Comparison of ENCODE assay signal across 12 mouse cellular contexts in genomic region chr11:48994018-48994417, GRCm38 (mm10). TPM values are rescaled to one million over a fixed set of nuclear protein-coding genes. Genes with fewer than 3 reads are reported as not detected.
DNase-seq lines count a peak whose midpoint lies in the region; ATAC-seq and TF ChIP-seq lines count a peak whose summit lies in the region.
"Not testable (repeated sequence)": the region's sequence is repeated elsewhere in the genome, so short reads cannot be mapped to it uniquely, and the experiment has no call there.
"Had no signal": no experiment of that assay in that cellular context is flagged by ENCODE, and none has a peak within 500 bp of the region (broad histone marks: within the 10 kb centered on the region; RNA-seq: fewer than 3 reads in every experiment).

Tgtp1 (minus strand) TSS chr11:48994172.

- H3K4me1 ChIP-seq in brown adipose tissue, adult 24 weeks (ENCODE audit: control insufficient read depth, insufficient read depth, insufficient read length, low read length); lung, embryonic 16.5 days (replicated peaks; ENCODE audit: control insufficient read depth, insufficient read depth, low read length); stomach, postnatal 0 days (replicated peaks; ENCODE audit: control insufficient read depth, insufficient read depth): not testable (repeated sequence)
- peaks cover 11% of the 10 kb centered on the region for H3K4me1 ChIP-seq in heart, embryonic 13.5 days
- H3K4me1 ChIP-seq in kidney, embryonic 15.5 days, result peaks cover 15% of the 10 kb centered on the region; the same call in 1 of the 2 replicates

- TF ChIP-seq EP300 in stomach, postnatal 0 days (optimal IDR thresholded peaks at IDR 0.05), result not testable (repeated sequence)

- ATAC-seq in CD4-positive, CD25-positive, alpha-beta regulatory T cell, adult 4 months, result peak; percentile 53
- not testable (repeated sequence) for ATAC-seq in heart, embryonic 13.5 days (ENCODE audit: extremely low read depth, insufficient number of reproducible peaks, low FRiP score, low TSS enrichment)
- ATAC-seq in kidney, embryonic 15.5 days (replicated peaks; ENCODE audit: low FRiP score), result peak; percentile 89
- peak; percentile 67 for ATAC-seq in lung, embryonic 16.5 days (ENCODE audit: low read depth)
- peak; percentile 64 for ATAC-seq in stomach, postnatal 0 days (ENCODE audit: low FRiP score, low TSS enrichment)

- not testable (repeated sequence) for H3K9ac ChIP-seq in heart, embryonic 13.5 days; kidney, embryonic 15.5 days; lung, embryonic 16.5 days (ENCODE audit: low read length); stomach, postnatal 0 days (ENCODE audit: low read length)

- not testable (repeated sequence) for H3ac ChIP-seq in myocyte (ENCODE audit: control insufficient read depth, insufficient read length)

- not testable (repeated sequence) for H3K27me3 ChIP-seq in heart, embryonic 13.5 days (replicated peaks); kidney, embryonic 15.5 days; lung, embryonic 16.5 days (ENCODE audit: control insufficient read depth, insufficient read depth, low read depth, low read length); myocyte (ENCODE audit: control insufficient read depth, insufficient read depth, insufficient read length); stomach, postnatal 0 days (ENCODE audit: control insufficient read depth, insufficient read depth, low read length)

- H3K4me2 ChIP-seq in heart, embryonic 13.5 days, result peak within 1 kb of the TSS; percentile 11; the same call in 1 of the 2 replicates
- H3K4me2 ChIP-seq in kidney, embryonic 15.5 days; lung, embryonic 16.5 days (ENCODE audit: low read depth, low read length); stomach, postnatal 0 days (replicated peaks; ENCODE audit: low read depth): not testable (repeated sequence)
- H3K4me2 ChIP-seq in myocyte (ENCODE audit: low read depth), result peak within 1 kb of the TSS; percentile 44

- not testable (repeated sequence) for H3K4me3 ChIP-seq in brown adipose tissue, adult 24 weeks (ENCODE audit: insufficient read depth, low read depth, low read length); heart, embryonic 13.5 days; kidney, embryonic 15.5 days (replicated peaks); lung, embryonic 16.5 days (ENCODE audit: low read length); myocyte; stomach, postnatal 0 days (ENCODE audit: low read depth, low read length)

- TF ChIP-seq POLR2A in myocyte (IDR thresholded peaks at IDR 0.05; ENCODE audit: insufficient read length, low read depth), result not testable (repeated sequence)

- 48% methylated on average over 2 of the region's 2 CpGs for WGBS in heart, embryonic 13.5 days
- 16% methylated on average over 2 of the region's 2 CpGs for WGBS in kidney, embryonic 15.5 days
- WGBS in lung, embryonic 16.5 days, result 21% methylated on average over 2 of the region's 2 CpGs
- WGBS in stomach, postnatal 0 days, result 16% methylated on average over 2 of the region's 2 CpGs

- H3K36me3 ChIP-seq in heart, embryonic 13.5 days; kidney, embryonic 15.5 days; lung, embryonic 16.5 days (ENCODE audit: control insufficient read depth, insufficient read depth, low read length); myocyte (ENCODE audit: control insufficient read depth, insufficient read depth); stomach, postnatal 0 days (ENCODE audit: control insufficient read depth, insufficient read depth, low read length): not testable (repeated sequence)

- peak within 1 kb of the TSS; percentile 63 for H3K27ac ChIP-seq in brown adipose tissue, adult 24 weeks (replicated peaks; ENCODE audit: low read depth, low read length)
- H3K27ac ChIP-seq in heart, embryonic 13.5 days (replicated peaks); stomach, postnatal 0 days (replicated peaks): not testable (repeated sequence)
- H3K27ac ChIP-seq in kidney, embryonic 15.5 days, result peak within 1 kb of the TSS; percentile 63; the same call in 1 of the 2 replicates
- peak within 1 kb of the TSS; percentile 33 for H3K27ac ChIP-seq in lung, embryonic 16.5 days (ENCODE audit: low read length)

- H3K79me2 ChIP-seq in myocyte (ENCODE audit: control insufficient read depth, insufficient read depth), result not testable (repeated sequence)

- not testable (repeated sequence) for TF ChIP-seq CTCF in stomach, postnatal 0 days (IDR thresholded peaks at IDR 0.05; ENCODE audit: low read depth)

- DNase-seq in fibroblast of lung, adult 2 months (ENCODE audit: low read depth), result peak; percentile 27
- DNase-seq in stomach, postnatal 0 days (ENCODE audit: low spot score), result not testable (repeated sequence)

- H3K9me3 ChIP-seq in heart, embryonic 13.5 days; kidney, embryonic 15.5 days (replicated peaks); lung, embryonic 16.5 days (ENCODE audit: control insufficient read depth, low read length); stomach, postnatal 0 days (ENCODE audit: control insufficient read depth, low read length): not testable (repeated sequence)

RNA-seq across cellular contexts. Expression of gene Tgtp1, which starts in this region (rescaled TPM):
- polyA plus RNA-seq in CD4-positive, CD25-positive, alpha-beta regulatory T cell, adult 4 months (2017; shearing (Covaris generic)), result 100 to 1,000 TPM; 337 to 352 TPM
- 7.6 and 16.9 TPM in 2 replicates for polyA plus RNA-seq in brown adipose tissue, adult 24 weeks (2012; ENCODE audit: insufficient read depth, insufficient read length, missing spikeins)
- polyA plus RNA-seq in heart, embryonic 13.5 days (2015; fragmentation: Nextera tagmentation; extraction: Ambion mirVana), result 0.16 TPM in 1 of 2 replicates, not detected in the other
- 0.57 and 0.67 TPM in 2 replicates for polyA plus RNA-seq in kidney, embryonic 15.5 days (2015; fragmentation: Nextera tagmentation; extraction: Ambion mirVana)
- polyA plus RNA-seq in lung, embryonic 16.5 days (2015; fragmentation: Nextera tagmentation; extraction: Ambion mirVana), result 0.53 and 1.5 TPM in 2 replicates
- polyA plus RNA-seq in myocyte (2012; fragmentation: generic; extraction: Trizol), result 0.04 TPM
- polyA plus RNA-seq in stomach, postnatal 0 days (2015; fragmentation: Nextera tagmentation; extraction: Ambion mirVana), result 3.0 and 3.6 TPM in 2 replicates
- polyA plus RNA-seq: forebrain, embryonic 10.5 days; forebrain, embryonic 16.5 days; hindbrain, embryonic 15.5 days; midbrain, embryonic 13.5 days had no signal

Comparison
In these comparisons a context has a peak if more than half of its experiments do, and no peak if none do; other contexts are left out.
1. RNA of gene Tgtp1 (polyA plus RNA-seq): 337 to 352 TPM in CD4-positive, CD25-positive, alpha-beta regulatory T cell, adult 4 months; 7.6 to 16.9 TPM in brown adipose tissue, adult 24 weeks, 3.0 to 3.6 TPM in stomach, postnatal 0 days, 0.57 to 0.67 TPM in kidney, embryonic 15.5 days, 0.53 to 1.5 TPM in lung, embryonic 16.5 days, 0.16 TPM in heart, embryonic 13.5 days and 0.04 TPM in myocyte (single experiment); every median in the first group is over 10 times any median in the second.
2. Peak in ATAC-seq and H3K27ac ChIP-seq in kidney, embryonic 15.5 days; RNA of the gene not detected or under 1 TPM.